Mouse (Mus musculus) hindbrain, embryonic 16.5 days (tissue): ENCODE data around the gene Trem2. TPM values are rescaled to one million over a fixed set of nuclear protein-coding genes. Genes with fewer than 3 reads are reported as not detected.
"Not testable (repeated sequence)": the region's sequence is repeated elsewhere in the genome, so short reads cannot be mapped to it uniquely, and the experiment has no call there.

Source experiments
- ATAC-seq: fragments of 200-750 bp; cut with Nextera tagmentation; 2 replicates; pipeline ENCODE4 v1.8.0; 2017; ENCODE audit warnings: moderate TSS enrichment, moderate library complexity
- H3K27ac ChIP-seq: fragments of 300-500 bp; sonication (generic); 2 replicates; pipeline ENCODE4 v1.5.1; 2014; ENCODE audit warnings: low read depth, mild to moderate bottlenecking, control low read depth, low read length, moderate library complexity
- H3K27me3 ChIP-seq: fragments of 300-500 bp; sonication (generic); replicated peaks from 2 replicates; pipeline ENCODE4 v1.6.1; 2014; ENCODE audit warnings: low read length; ENCODE audit not compliant: control insufficient read depth, insufficient read depth
- H3K36me3 ChIP-seq: fragments of 300-500 bp; sonication (generic); 2 replicates; pipeline ENCODE4 v1.6.1; 2014; ENCODE audit warnings: mild to moderate bottlenecking, low read length, moderate library complexity, mixed read lengths; ENCODE audit not compliant: control insufficient read depth, insufficient read depth
- H3K4me1 ChIP-seq: fragments of 300-500 bp; sonication (generic); 2 replicates; pipeline ENCODE4 v1.6.1; 2014; ENCODE audit warnings: low read depth, low read length; ENCODE audit not compliant: control insufficient read depth, insufficient read depth
- H3K4me2 ChIP-seq: fragments of 300-500 bp; sonication (generic); 2 replicates; pipeline ENCODE4 v1.6.1; 2014; ENCODE audit warnings: mild to moderate bottlenecking, low read length, control low read depth, moderate library complexity
- H3K4me3 ChIP-seq: fragments of 300-500 bp; sonication (generic); 2 replicates; pipeline ENCODE4 v1.5.1; 2014; ENCODE audit warnings: mild to moderate bottlenecking, low read length, control low read depth, moderate library complexity
- H3K9ac ChIP-seq: fragments of 300-500 bp; sonication (generic); 2 replicates; pipeline ENCODE4 v1.6.1; 2014; ENCODE audit warnings: low read depth, mild to moderate bottlenecking, control low read depth, low read length, moderate library complexity
- H3K9me3 ChIP-seq: fragments of 300-500 bp; sonication (generic); 2 replicates; pipeline ENCODE4 v1.6.1; 2014; ENCODE audit warnings: mild to moderate bottlenecking, low read length, moderate library complexity; ENCODE audit not compliant: control insufficient read depth
- WGBS: fragments of 180-500 bp; shearing (Covaris S2); extraction: QIAGEN DNeasy Blood & Tissue Kit; methylation state at CpG from one replicate; pipeline ENCODE4 v1.1.7; 2014; 5-methylcytosine and 5-hydroxymethylcytosine counted together
- polyA plus RNA-seq: library from polyadenylated mRNA; unstranded; fragments of >200 nt; fragmentation: Nextera tagmentation; extraction: Ambion mirVana; gene quantifications from 2 replicates; pipeline ENCODE4 v1.2.1, GENCODE M21; 2015

Gene Trem2
- polyA plus RNA-seq, 1 experiment from 2014 or later, result 6.7 TPM

GRCm38 (mm10) chr17:48341947-48342346, 4.3 kb upstream of the Trem2 start:
- WGBS, result 75% methylated on average over 3 of the region's 3 CpGs
- H3K4me1 ChIP-seq, result no peaks in the 10 kb centered on the region
- H3K27me3 ChIP-seq, result no peaks in the 10 kb centered on the region

GRCm38 (mm10) chr17:48343065-48343464, 3.1 kb upstream of the Trem2 start:
- H3K27me3 ChIP-seq, result no peaks in the 10 kb centered on the region
- no peak for ATAC-seq
- WGBS, result 90% methylated on average over 2 of the region's 2 CpGs
- no peak overlapping the region for H3K4me2 ChIP-seq
- H3K9me3 ChIP-seq, result no peaks in the 10 kb centered on the region
- H3K4me1 ChIP-seq, result no peaks in the 10 kb centered on the region
- no peak overlapping the region for H3K9ac ChIP-seq
- H3K36me3 ChIP-seq, result no peaks in the 10 kb centered on the region
- H3K27ac ChIP-seq, result no peak overlapping the region
- H3K4me3 ChIP-seq, result no peak overlapping the region

More at GRCm38 (mm10) chr17:48341947-48342346, 4.3 kb upstream of the Trem2 start:
- no peak for ATAC-seq
- no peaks in the 10 kb centered on the region for H3K36me3 ChIP-seq
- H3K27ac ChIP-seq, result no peak overlapping the region
- H3K4me3 ChIP-seq, result no peak overlapping the region
- no peak overlapping the region for H3K9ac ChIP-seq
- H3K9me3 ChIP-seq, result no peaks in the 10 kb centered on the region
- no peak overlapping the region for H3K4me2 ChIP-seq

- 88% methylated on average over 4 of the region's 4 CpGs for WGBS
- Histone ChIP-seq H3K4me2 (no peak overlapping the region), H3K4me1 (no peaks in the 10 kb centered on the region), H3K27ac (no peak overlapping the region), H3K27me3 (no peaks in the 10 kb centered on the region), H3K4me3 (no peak overlapping the region), H3K36me3 (no peaks in the 10 kb centered on the region), H3K9ac (no peak overlapping the region), H3K9me3 (no peaks in the 10 kb centered on the region)
- no peak for ATAC-seq
Observed at GRCm38 (mm10) chr17:48345824-48346223, 377 bp upstream of the Trem2 start.

GRCm38 (mm10) chr17:48346834-48347233, 633 bp downstream of the Trem2 start:
- Histone ChIP-seq H3K36me3 (no peaks in the 10 kb centered on the region), H3K27ac (no peak overlapping the region), H3K9me3 (no peaks in the 10 kb centered on the region), H3K4me3 (no peak overlapping the region), H3K4me2 (no peak overlapping the region), H3K4me1 (no peaks in the 10 kb centered on the region), H3K9ac (no peak overlapping the region), H3K27me3 (no peaks in the 10 kb centered on the region)
- WGBS, result 69% methylated on average over 4 of the region's 4 CpGs
- ATAC-seq, result no peak

GRCm38 (mm10) chr17:48347287-48347686, 1.1 kb downstream of the Trem2 start:
- Histone ChIP-seq H3K4me3 (no peak overlapping the region), H3K27me3 (no peaks in the 10 kb centered on the region), H3K4me1 (no peaks in the 10 kb centered on the region), H3K9me3 (no peaks in the 10 kb centered on the region), H3K36me3 (no peaks in the 10 kb centered on the region), H3K4me2 (no peak overlapping the region), H3K9ac (no peak overlapping the region), H3K27ac (no peak overlapping the region)
- WGBS, result 73% methylated on average over 2 of the region's 2 CpGs
- ATAC-seq, result no peak

GRCm38 (mm10) chr17:48350681-48351193, 4.5 kb downstream of the Trem2 start:
- H3K4me3 ChIP-seq, result no peak overlapping the region
- H3K9ac ChIP-seq, result no peak overlapping the region
- ATAC-seq, result no peak
- H3K4me2 ChIP-seq, result no peak overlapping the region
- H3K27me3 ChIP-seq, result no peaks in the 10 kb centered on the region
- H3K4me1 ChIP-seq, result no peaks in the 10 kb centered on the region
- no peak overlapping the region for H3K27ac ChIP-seq
- no peaks in the 10 kb centered on the region for H3K36me3 ChIP-seq
- H3K9me3 ChIP-seq, result no peaks in the 10 kb centered on the region
- 74% methylated on average over 5 of the region's 5 CpGs for WGBS

GRCm38 (mm10) chr17:48352976-48353375, 6.8 kb downstream of the Trem2 start:
- not testable (repeated sequence) for H3K4me2 ChIP-seq, H3K27ac ChIP-seq, H3K36me3 ChIP-seq, H3K4me1 ChIP-seq, H3K27me3 ChIP-seq, H3K9ac ChIP-seq, ATAC-seq, H3K4me3 ChIP-seq, H3K9me3 ChIP-seq
- WGBS, result 56% methylated on average over 7 of the region's 7 CpGs

- H3K4me3 ChIP-seq, result no peak overlapping the region
- no peak for ATAC-seq
- no peaks in the 10 kb centered on the region for H3K4me1 ChIP-seq
- H3K36me3 ChIP-seq, result no peaks in the 10 kb centered on the region
- H3K9ac ChIP-seq, result no peak overlapping the region
- no peak overlapping the region for H3K4me2 ChIP-seq
- 89% methylated on average over 3 of the region's 3 CpGs for WGBS
- H3K9me3 ChIP-seq, result no peaks in the 10 kb centered on the region
- no peaks in the 10 kb centered on the region for H3K27me3 ChIP-seq
- H3K27ac ChIP-seq, result no peak overlapping the region
Observed at GRCm38 (mm10) chr17:48355822-48356221, 9.6 kb downstream of the Trem2 start.

- no peaks in the 10 kb centered on the region for H3K9me3 ChIP-seq
- H3K4me3 ChIP-seq, result no peak overlapping the region
- H3K4me1 ChIP-seq, result no peaks in the 10 kb centered on the region
- no peaks in the 10 kb centered on the region for H3K27me3 ChIP-seq
- H3K9ac ChIP-seq, result no peak overlapping the region
- WGBS, result 43% methylated on average over 2 of the region's 2 CpGs
- no peaks in the 10 kb centered on the region for H3K36me3 ChIP-seq
- H3K27ac ChIP-seq, result no peak overlapping the region
- H3K4me2 ChIP-seq, result no peak overlapping the region
- no peak for ATAC-seq
Observed at GRCm38 (mm10) chr17:48357892-48358291, 11.7 kb downstream of the Trem2 start.

GRCm38 (mm10) chr17:48359616-48360015, 13.4 kb downstream of the Trem2 start, which contains the start of gene Treml1:
Gene Treml1 (plus strand): TSS chr17:48359916.
- no peak within 1 kb of the TSS for H3K9ac ChIP-seq
- H3K27ac ChIP-seq, result no peak within 1 kb of the TSS
- H3K4me1 ChIP-seq, result no peaks in the 10 kb centered on the region
- H3K9me3 ChIP-seq, result no peaks in the 10 kb centered on the region
- no peaks in the 10 kb centered on the region for H3K36me3 ChIP-seq
- ATAC-seq, result no peak
- no peak within 1 kb of the TSS for H3K4me2 ChIP-seq
- 79% methylated on average over 7 of the region's 7 CpGs for WGBS
- no peaks in the 10 kb centered on the region for H3K27me3 ChIP-seq
- H3K4me3 ChIP-seq, result no peak within 1 kb of the TSS
